Mouse (Mus musculus): ENCODE data around the gene Pnliprp1. TPM values are rescaled to one million over a fixed set of nuclear protein-coding genes. Genes with fewer than 3 reads are reported as not detected.

Pnliprp1 gene
- polyA plus RNA-seq, 1 experiment, result not detected

- Histone ChIP-seq H3K4me1 (ENCODE audit: control insufficient read depth, insufficient read depth, low read length) (no peaks in the 10 kb centered on the region), H3K27ac (ENCODE audit: insufficient read depth, low read length) (no peak overlapping the region), H3K4me3 (ENCODE audit: insufficient read depth, low read length) (no peak overlapping the region)
- no peak for TF ChIP-seq CTCF (IDR thresholded peaks at IDR 0.05; ENCODE audit: extremely low read depth, insufficient read depth, low read length)
- TF ChIP-seq POLR2A (IDR thresholded peaks at IDR 0.05; ENCODE audit: extremely low read depth, insufficient read depth, low read length), result no peak
Measured at GRCm38 (mm10) chr19:58733216-58733615, 4.5 kb downstream of the Pnliprp1 start.

- H3K27ac ChIP-seq (ENCODE audit: insufficient read depth, low read length), result no peak overlapping the region
- H3K4me3 ChIP-seq (ENCODE audit: insufficient read depth, low read length), result no peak overlapping the region
- no peaks in the 10 kb centered on the region for H3K4me1 ChIP-seq (ENCODE audit: control insufficient read depth, insufficient read depth, low read length)
- TF ChIP-seq POLR2A (IDR thresholded peaks at IDR 0.05; ENCODE audit: extremely low read depth, insufficient read depth, low read length) (no peak), CTCF (IDR thresholded peaks at IDR 0.05; ENCODE audit: extremely low read depth, insufficient read depth, low read length) (no peak)
Measured at GRCm38 (mm10) chr19:58738111-58738510, 9.4 kb downstream of the Pnliprp1 start.

GRCm38 (mm10) chr19:58741036-58741435, 12.3 kb downstream of the Pnliprp1 start:
- H3K27ac ChIP-seq (ENCODE audit: insufficient read depth, low read length), result no peak overlapping the region
- no peak for TF ChIP-seq POLR2A (IDR thresholded peaks at IDR 0.05; ENCODE audit: extremely low read depth, insufficient read depth, low read length)
- TF ChIP-seq CTCF (IDR thresholded peaks at IDR 0.05; ENCODE audit: extremely low read depth, insufficient read depth, low read length), result no peak
- H3K4me3 ChIP-seq (ENCODE audit: insufficient read depth, low read length), result no peak overlapping the region
- no peaks in the 10 kb centered on the region for H3K4me1 ChIP-seq (ENCODE audit: control insufficient read depth, insufficient read depth, low read length)

GRCm38 (mm10) chr19:58742711-58743110, 14.0 kb downstream of the Pnliprp1 start:
- Histone ChIP-seq H3K4me1 (ENCODE audit: control insufficient read depth, insufficient read depth, low read length) (no peaks in the 10 kb centered on the region), H3K4me3 (ENCODE audit: insufficient read depth, low read length) (no peak overlapping the region), H3K27ac (ENCODE audit: insufficient read depth, low read length) (no peak overlapping the region)
- TF ChIP-seq CTCF (IDR thresholded peaks at IDR 0.05; ENCODE audit: extremely low read depth, insufficient read depth, low read length) (no peak), POLR2A (IDR thresholded peaks at IDR 0.05; ENCODE audit: extremely low read depth, insufficient read depth, low read length) (no peak)

- Histone ChIP-seq H3K4me1 (ENCODE audit: control insufficient read depth, insufficient read depth, low read length) (no peaks in the 10 kb centered on the region), H3K27ac (ENCODE audit: insufficient read depth, low read length) (no peak overlapping the region), H3K4me3 (ENCODE audit: insufficient read depth, low read length) (no peak overlapping the region)
- TF ChIP-seq CTCF (IDR thresholded peaks at IDR 0.05; ENCODE audit: extremely low read depth, insufficient read depth, low read length) (no peak), POLR2A (IDR thresholded peaks at IDR 0.05; ENCODE audit: extremely low read depth, insufficient read depth, low read length) (no peak)
Measured at GRCm38 (mm10) chr19:58743736-58744135, 15.0 kb downstream of the Pnliprp1 start.

GRCm38 (mm10) chr19:58747498-58748000, 18.9 kb downstream of the Pnliprp1 start:
- Histone ChIP-seq H3K27ac (ENCODE audit: insufficient read depth, low read length) (no peak overlapping the region), H3K4me3 (ENCODE audit: insufficient read depth, low read length) (no peak overlapping the region), H3K4me1 (ENCODE audit: control insufficient read depth, insufficient read depth, low read length) (no peaks in the 10 kb centered on the region)
- TF ChIP-seq CTCF (IDR thresholded peaks at IDR 0.05; ENCODE audit: extremely low read depth, insufficient read depth, low read length), result no peak
- TF ChIP-seq POLR2A (IDR thresholded peaks at IDR 0.05; ENCODE audit: extremely low read depth, insufficient read depth, low read length), result no peak

- TF ChIP-seq CTCF (IDR thresholded peaks at IDR 0.05; ENCODE audit: extremely low read depth, insufficient read depth, low read length), result no peak
- TF ChIP-seq POLR2A (IDR thresholded peaks at IDR 0.05; ENCODE audit: extremely low read depth, insufficient read depth, low read length), result no peak
- H3K27ac ChIP-seq (ENCODE audit: insufficient read depth, low read length), result no peak overlapping the region
Measured at GRCm38 (mm10) chr19:58750822-58751221, 22.1 kb downstream of the Pnliprp1 start.

GRCm38 (mm10) chr19:58751504-58751903, 22.8 kb downstream of the Pnliprp1 start:
- TF ChIP-seq POLR2A (IDR thresholded peaks at IDR 0.05; ENCODE audit: extremely low read depth, insufficient read depth, low read length), result no peak
- no peak for TF ChIP-seq CTCF (IDR thresholded peaks at IDR 0.05; ENCODE audit: extremely low read depth, insufficient read depth, low read length)
- H3K27ac ChIP-seq (ENCODE audit: insufficient read depth, low read length), result no peak overlapping the region
- no peak overlapping the region for H3K4me3 ChIP-seq (ENCODE audit: insufficient read depth, low read length)
- no peaks in the 10 kb centered on the region for H3K4me1 ChIP-seq (ENCODE audit: control insufficient read depth, insufficient read depth, low read length)

More at GRCm38 (mm10) chr19:58750822-58751221, 22.1 kb downstream of the Pnliprp1 start:
- no peak overlapping the region for H3K4me3 ChIP-seq (ENCODE audit: insufficient read depth, low read length)
- no peaks in the 10 kb centered on the region for H3K4me1 ChIP-seq (ENCODE audit: control insufficient read depth, insufficient read depth, low read length)

GRCm38 (mm10) chr19:58758871-58759270, 30.2 kb downstream of the Pnliprp1 start:
- Histone ChIP-seq H3K4me1 (ENCODE audit: control insufficient read depth, insufficient read depth, low read length) (no peaks in the 10 kb centered on the region), H3K27ac (ENCODE audit: insufficient read depth, low read length) (no peak overlapping the region)
- TF ChIP-seq CTCF (IDR thresholded peaks at IDR 0.05; ENCODE audit: extremely low read depth, insufficient read depth, low read length), result no peak
- TF ChIP-seq POLR2A (IDR thresholded peaks at IDR 0.05; ENCODE audit: extremely low read depth, insufficient read depth, low read length), result no peak

GRCm38 (mm10) chr19:58759423-58759822, 30.7 kb downstream of the Pnliprp1 start, which contains the start of gene Pnliprp2:
TSS of gene Pnliprp2 (plus strand) at chr19:58759719.
- Histone ChIP-seq H3K4me3 (ENCODE audit: insufficient read depth, low read length) (no peak within 1 kb of the TSS), H3K27ac (ENCODE audit: insufficient read depth, low read length) (no peak within 1 kb of the TSS), H3K4me1 (ENCODE audit: control insufficient read depth, insufficient read depth, low read length) (no peaks in the 10 kb centered on the region)
- TF ChIP-seq CTCF (IDR thresholded peaks at IDR 0.05; ENCODE audit: extremely low read depth, insufficient read depth, low read length) (no peak), POLR2A (IDR thresholded peaks at IDR 0.05; ENCODE audit: extremely low read depth, insufficient read depth, low read length) (no peak)

More at GRCm38 (mm10) chr19:58758871-58759270, 30.2 kb downstream of the Pnliprp1 start:
- no peak overlapping the region for H3K4me3 ChIP-seq (ENCODE audit: insufficient read depth, low read length)

Data from cortical plate, adult 2 months (tissue).